Mouse (Mus musculus): Measurements from ENCODE around the gene Gper1. TPM values are rescaled to one million over a fixed set of nuclear protein-coding genes. Genes with fewer than 3 reads are reported as not detected.

Gene Gper1
- polyA plus RNA-seq, 1 experiment, result not detected

GRCm38 (mm10) chr5:139460384-139461067 is 37.6 kb downstream of the Gper1 start, which contains the start of gene 3110082I17Rik:
3110082I17Rik (minus strand) TSS chr5:139460527.
- Histone ChIP-seq H3K4me1 (peaks cover 67% of the 10 kb centered on the region), H3K4me3 (replicated peaks) (peak within 1 kb of the TSS; percentile 98), H3K27me3 (replicated peaks) (no peaks in the 10 kb centered on the region), H3K9me3 (no peaks in the 10 kb centered on the region), H3K36me3 (replicated peaks; ENCODE audit: low read length) (peaks cover 11% of the 10 kb centered on the region)
- TF ChIP-seq GATA1 (IDR thresholded peaks at IDR 0.05; ENCODE audit: borderline replicate concordance, low read length), result no peak
- TF ChIP-seq FLI1 (IDR thresholded peaks at IDR 0.05; ENCODE audit: low read length), result 0 out of 2 replicates have a peak, but pooled peaks have one; percentile 19

- peaks cover 4% of the 10 kb centered on the region for H3K36me3 ChIP-seq (replicated peaks; ENCODE audit: low read length)
- no peak for TF ChIP-seq FLI1 (IDR thresholded peaks at IDR 0.05; ENCODE audit: low read length)
- no peak for TF ChIP-seq GATA1 (IDR thresholded peaks at IDR 0.05; ENCODE audit: borderline replicate concordance, low read length)
- no peaks in the 10 kb centered on the region for H3K9me3 ChIP-seq
- H3K4me3 ChIP-seq (replicated peaks), result no peak overlapping the region
- peaks cover 60% of the 10 kb centered on the region for H3K4me1 ChIP-seq
- H3K27me3 ChIP-seq (replicated peaks), result no peaks in the 10 kb centered on the region
These were observed 41.9 kb downstream of the Gper1 start for GRCm38 (mm10) chr5:139464874-139465273.

GRCm38 (mm10) chr5:139466373-139466772 is 43.4 kb downstream of the Gper1 start:
- Histone ChIP-seq H3K9me3 (no peaks in the 10 kb centered on the region), H3K27me3 (replicated peaks) (no peaks in the 10 kb centered on the region)
- no peak for TF ChIP-seq GATA1 (IDR thresholded peaks at IDR 0.05; ENCODE audit: borderline replicate concordance, low read length)
- TF ChIP-seq FLI1 (IDR thresholded peaks at IDR 0.05; ENCODE audit: low read length), result no peak

GRCm38 (mm10) chr5:139466801-139467200 is 43.9 kb downstream of the Gper1 start:
- H3K4me3 ChIP-seq (replicated peaks), result no peak overlapping the region
- peaks cover 20% of the 10 kb centered on the region for H3K36me3 ChIP-seq (replicated peaks; ENCODE audit: low read length)
- TF ChIP-seq GATA1 (IDR thresholded peaks at IDR 0.05; ENCODE audit: borderline replicate concordance, low read length) (no peak), FLI1 (IDR thresholded peaks at IDR 0.05; ENCODE audit: low read length) (no peak)
- no peaks in the 10 kb centered on the region for H3K9me3 ChIP-seq
- peaks cover 47% of the 10 kb centered on the region for H3K4me1 ChIP-seq
- no peaks in the 10 kb centered on the region for H3K27me3 ChIP-seq (replicated peaks)

More at GRCm38 (mm10) chr5:139466373-139466772, 43.4 kb downstream of the Gper1 start:
- H3K4me3 ChIP-seq (replicated peaks), result no peak overlapping the region
- peaks cover 15% of the 10 kb centered on the region for H3K36me3 ChIP-seq (replicated peaks; ENCODE audit: low read length)
- H3K4me1 ChIP-seq, result peaks cover 47% of the 10 kb centered on the region

- no peaks in the 10 kb centered on the region for H3K27me3 ChIP-seq (replicated peaks)
- H3K9me3 ChIP-seq, result no peaks in the 10 kb centered on the region
- no peak overlapping the region for H3K4me3 ChIP-seq (replicated peaks)
- TF ChIP-seq GATA1 (IDR thresholded peaks at IDR 0.05; ENCODE audit: borderline replicate concordance, low read length), result no peak
- no peak for TF ChIP-seq FLI1 (IDR thresholded peaks at IDR 0.05; ENCODE audit: low read length)
- H3K4me1 ChIP-seq, result peaks cover 47% of the 10 kb centered on the region
- peaks cover 32% of the 10 kb centered on the region for H3K36me3 ChIP-seq (replicated peaks; ENCODE audit: low read length)
These were observed 45.0 kb downstream of the Gper1 start for GRCm38 (mm10) chr5:139467998-139468397.

GRCm38 (mm10) chr5:139474741-139475140 is 51.8 kb downstream of the Gper1 start:
- H3K9me3 ChIP-seq, result no peaks in the 10 kb centered on the region
- no peak for TF ChIP-seq GATA1 (IDR thresholded peaks at IDR 0.05; ENCODE audit: borderline replicate concordance, low read length)
- no peak for TF ChIP-seq FLI1 (IDR thresholded peaks at IDR 0.05; ENCODE audit: low read length)
- no peaks in the 10 kb centered on the region for H3K27me3 ChIP-seq (replicated peaks)
- peaks cover 3% of the 10 kb centered on the region; the same call in 1 of the 2 replicates for H3K4me1 ChIP-seq
- peaks cover 96% of the 10 kb centered on the region for H3K36me3 ChIP-seq (replicated peaks; ENCODE audit: low read length)
- no peak overlapping the region for H3K4me3 ChIP-seq (replicated peaks)

Other genes with a start within 250 kb of the Gper1 start
- 1.5 and 3.4 TPM in 2 replicates for gene Sun1, start 222.5 kb upstream of the Gper1 start, polyA plus RNA-seq (2012; ENCODE audit: insufficient read depth, low replicate concordance)
- gene Get4, start 170.8 kb upstream of the Gper1 start, polyA plus RNA-seq (2012; ENCODE audit: insufficient read depth, low replicate concordance), result 55.5 and 58.7 TPM in 2 replicates
- 25.6 and 59.2 TPM in 2 replicates for gene Adap1, start 97.5 kb upstream of the Gper1 start, polyA plus RNA-seq (2012; ENCODE audit: insufficient read depth, low replicate concordance)
- gene Cox19, start 71.7 kb upstream of the Gper1 start, polyA plus RNA-seq (2012; ENCODE audit: insufficient read depth, low replicate concordance), result 51.4 and 67.9 TPM in 2 replicates
- not detected in 2 replicates for gene Cyp2w1, start 70.5 kb upstream of the Gper1 start, polyA plus RNA-seq (2012; ENCODE audit: insufficient read depth, low replicate concordance)
- 54.8 and 69.9 TPM in 2 replicates for gene Gpr146, start 45.5 kb upstream of the Gper1 start, polyA plus RNA-seq (2012; ENCODE audit: insufficient read depth, low replicate concordance)
- gene C130050O18Rik, start 17.9 kb upstream of the Gper1 start, polyA plus RNA-seq (2012; ENCODE audit: insufficient read depth, low replicate concordance), result 1.8 TPM in 1 of 2 replicates, not detected in the other
- gene 3110082I17Rik, start 37.4 kb downstream of the Gper1 start, polyA plus RNA-seq (2012; ENCODE audit: insufficient read depth, low replicate concordance), result 23.2 and 41.2 TPM in 2 replicates
- gene Zfand2a, start 61.4 kb downstream of the Gper1 start, polyA plus RNA-seq (2012; ENCODE audit: insufficient read depth, low replicate concordance), result 0.53 and 3.6 TPM in 2 replicates
- not detected in 2 replicates for gene Uncx, start 120.3 kb downstream of the Gper1 start, polyA plus RNA-seq (2012; ENCODE audit: insufficient read depth, low replicate concordance)